Mouse (Mus musculus) neural tube, embryonic 15.5 days (tissue): ENCODE measurements around the gene Bag6. TPM values are rescaled to one million over a fixed set of nuclear protein-coding genes. Genes with fewer than 3 reads are reported as not detected.
"Not testable (repeated sequence)": the region's sequence is repeated elsewhere in the genome, so short reads cannot be mapped to it uniquely, and the experiment has no call there.

Experiments used
- ATAC-seq: fragments of 200-750 bp; cut with Nextera tagmentation; 2 replicates; pipeline ENCODE4 v1.8.0; 2017; ENCODE audit warnings: mild to moderate bottlenecking, moderate TSS enrichment, moderate library complexity; ENCODE audit not compliant: low FRiP score
- H3K27ac ChIP-seq: fragments of 300-500 bp; sonication (generic); replicated peaks from 2 replicates; pipeline ENCODE4 v1.5.1; 2015; ENCODE audit warnings: mild to moderate bottlenecking, inconsistent platforms
- H3K27me3 ChIP-seq: fragments of 300-500 bp; sonication (generic); replicated peaks from 2 replicates; pipeline ENCODE4 v1.6.1; 2015; ENCODE audit warnings: inconsistent platforms
- H3K36me3 ChIP-seq: fragments of 300-500 bp; sonication (generic); 2 replicates; pipeline ENCODE4 v1.6.1; 2015; ENCODE audit warnings: inconsistent platforms
- H3K4me1 ChIP-seq: fragments of 300-500 bp; sonication (generic); 2 replicates; pipeline ENCODE4 v1.6.1; 2015; ENCODE audit warnings: inconsistent platforms
- H3K4me2 ChIP-seq: fragments of 300-500 bp; sonication (generic); 2 replicates; pipeline ENCODE4 v1.6.1; 2015; ENCODE audit warnings: inconsistent platforms, mild to moderate bottlenecking, moderate library complexity
- H3K4me3 ChIP-seq: fragments of 300-500 bp; sonication (generic); replicated peaks from 2 replicates; pipeline ENCODE4 v1.5.1; 2015; ENCODE audit warnings: mild to moderate bottlenecking, inconsistent platforms
- H3K9ac ChIP-seq: fragments of 300-500 bp; sonication (generic); replicated peaks from 2 replicates; pipeline ENCODE4 v1.6.1; 2015; ENCODE audit warnings: mild to moderate bottlenecking, inconsistent platforms
- H3K9me3 ChIP-seq: fragments of 300-500 bp; sonication (generic); replicated peaks from 2 replicates; pipeline ENCODE4 v1.6.1; 2016; ENCODE audit warnings: inconsistent platforms
- WGBS: fragments of 180-500 bp; shearing (Covaris S2); methylation state at CpG from one replicate; pipeline ENCODE4 v1.1.7; 2015; ENCODE audit warnings: mixed read lengths; 5-methylcytosine and 5-hydroxymethylcytosine counted together
- polyA plus RNA-seq: library from polyadenylated mRNA; unstranded; fragments of >200 nt; fragmentation: Nextera tagmentation; extraction: Ambion mirVana; gene quantifications from 2 replicates; pipeline ENCODE4 v1.2.1, GENCODE M21; 2015

The Bag6 gene
- polyA plus RNA-seq, 1 experiment from 2014 or later: 62.7 TPM

DNA sequence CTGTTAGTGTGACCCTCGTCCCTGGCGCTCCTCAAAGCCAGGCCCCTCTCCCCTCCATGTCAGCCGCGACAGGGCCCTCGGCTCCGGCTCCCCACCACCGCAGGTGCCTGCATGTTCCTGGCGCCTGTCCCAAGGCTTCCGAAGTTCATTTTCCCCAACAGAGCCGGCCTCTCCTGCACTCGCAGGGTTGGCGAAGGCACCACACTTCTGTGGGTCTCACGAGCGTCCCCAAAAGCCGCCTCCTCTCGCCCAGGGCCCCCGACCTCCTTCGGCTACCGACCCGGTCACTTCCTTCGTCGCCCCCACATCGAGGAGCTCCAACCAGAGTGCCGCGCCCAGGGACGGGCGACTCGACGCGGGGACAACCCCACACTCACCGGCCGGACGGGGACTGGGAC, 14.2 kb upstream of the Bag6 start:
- H3K9ac ChIP-seq: peak overlapping the region; percentile 95
- under 1% methylated on average over 33 of the region's 33 CpGs for WGBS
- H3K4me1 ChIP-seq: peaks cover 35% of the 10 kb centered on the region
- H3K9me3 ChIP-seq: no peaks in the 10 kb centered on the region
- H3K27me3 ChIP-seq: no peaks in the 10 kb centered on the region
- peak overlapping the region; percentile 97 for H3K4me2 ChIP-seq
- H3K27ac ChIP-seq: peak overlapping the region; percentile 80
- peaks cover 45% of the 10 kb centered on the region for H3K36me3 ChIP-seq
- no peak; the same call in 1 of the 2 replicates for ATAC-seq
- H3K4me3 ChIP-seq: peak overlapping the region; percentile 95

- Histone ChIP-seq H3K27me3 (no peaks in the 10 kb centered on the region), H3K9me3 (no peaks in the 10 kb centered on the region), H3K27ac (peak within 1 kb of the TSS; percentile 93), H3K4me1 (peaks cover 40% of the 10 kb centered on the region), H3K9ac (peak within 1 kb of the TSS; percentile 95), H3K4me3 (peak within 1 kb of the TSS; percentile 95), H3K4me2 (peak within 1 kb of the TSS; percentile 97), H3K36me3 (peaks cover 40% of the 10 kb centered on the region)
- ATAC-seq: peak; percentile 94
- under 1% methylated on average over 50 of the region's 50 CpGs for WGBS
Measured at GRCm38 (mm10) chr17:35121143-35121799, 13.7 kb upstream of the Bag6 start, which contains the start of gene Gpank1. Gene Gpank1 (plus strand): TSS chr17:35121455.

GRCm38 (mm10) chr17:35121871-35122303, 13.1 kb upstream of the Bag6 start, which contains the start of gene Csnk2b:
Gene Csnk2b (minus strand): TSS chr17:35122053.
- Histone ChIP-seq H3K27ac (peak within 1 kb of the TSS; percentile 93), H3K36me3 (peaks cover 36% of the 10 kb centered on the region), H3K4me2 (peak within 1 kb of the TSS; percentile 97), H3K27me3 (no peaks in the 10 kb centered on the region), H3K9me3 (no peaks in the 10 kb centered on the region), H3K4me3 (peak within 1 kb of the TSS; percentile 95), H3K9ac (peak within 1 kb of the TSS; percentile 95), H3K4me1 (peaks cover 46% of the 10 kb centered on the region)
- WGBS: 1% methylated on average over 19 of the region's 19 CpGs
- peak; percentile 43 for ATAC-seq

DNA sequence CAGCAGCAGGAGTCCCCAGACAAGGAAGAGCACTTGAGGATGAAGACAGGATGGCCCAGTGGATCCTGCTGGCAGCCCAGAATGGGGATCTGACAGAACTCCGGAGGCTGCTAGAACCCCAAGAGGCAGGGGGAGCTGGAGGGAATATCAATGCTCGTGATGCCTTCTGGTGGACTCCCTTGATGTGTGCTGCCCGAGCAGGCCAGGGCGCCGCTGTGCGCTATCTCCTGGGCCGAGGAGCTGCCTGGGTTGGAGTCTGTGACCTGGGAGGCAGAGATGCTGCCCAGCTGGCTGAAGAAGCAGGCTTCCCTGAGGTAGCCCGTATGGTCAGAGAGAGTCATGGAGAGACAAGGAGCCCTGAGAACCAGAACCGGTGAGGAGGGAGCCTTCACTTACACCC, 11.7 kb upstream of the Bag6 start:
- H3K4me3 ChIP-seq, H3K9ac ChIP-seq, H3K9me3 ChIP-seq, ATAC-seq, H3K4me2 ChIP-seq, H3K27me3 ChIP-seq, H3K27ac ChIP-seq: not testable (repeated sequence)
- 92% methylated on average over 9 of the region's 9 CpGs for WGBS
- H3K36me3 ChIP-seq: peaks cover 26% of the 10 kb centered on the region
- peaks cover 57% of the 10 kb centered on the region for H3K4me1 ChIP-seq

- ATAC-seq, H3K9me3 ChIP-seq, H3K27me3 ChIP-seq, H3K9ac ChIP-seq, H3K4me2 ChIP-seq, H3K4me3 ChIP-seq, H3K27ac ChIP-seq: not testable (repeated sequence)
- peaks cover 66% of the 10 kb centered on the region for H3K4me1 ChIP-seq
- WGBS: 93% methylated on average over 12 of the region's 12 CpGs
- H3K36me3 ChIP-seq: peaks cover 17% of the 10 kb centered on the region
Measured at GRCm38 (mm10) chr17:35124261-35124896, 10.6 kb upstream of the Bag6 start.

- 100% methylated on average over 1 of the region's 1 CpGs for WGBS
- H3K4me2 ChIP-seq: peak overlapping the region; percentile 78; the same call in 1 of the 2 replicates
- H3K27me3 ChIP-seq: no peaks in the 10 kb centered on the region
- H3K4me3 ChIP-seq: no peak overlapping the region
- H3K36me3 ChIP-seq: peaks cover 12% of the 10 kb centered on the region
- ATAC-seq: no peak
- no peak overlapping the region for H3K27ac ChIP-seq
- H3K4me1 ChIP-seq: peaks cover 59% of the 10 kb centered on the region
- H3K9me3 ChIP-seq: no peaks in the 10 kb centered on the region
- peak overlapping the region; percentile 85; the same call in 1 of the 2 replicates for H3K9ac ChIP-seq
Measured at GRCm38 (mm10) chr17:35125081-35125480, 9.9 kb upstream of the Bag6 start.

DNA sequence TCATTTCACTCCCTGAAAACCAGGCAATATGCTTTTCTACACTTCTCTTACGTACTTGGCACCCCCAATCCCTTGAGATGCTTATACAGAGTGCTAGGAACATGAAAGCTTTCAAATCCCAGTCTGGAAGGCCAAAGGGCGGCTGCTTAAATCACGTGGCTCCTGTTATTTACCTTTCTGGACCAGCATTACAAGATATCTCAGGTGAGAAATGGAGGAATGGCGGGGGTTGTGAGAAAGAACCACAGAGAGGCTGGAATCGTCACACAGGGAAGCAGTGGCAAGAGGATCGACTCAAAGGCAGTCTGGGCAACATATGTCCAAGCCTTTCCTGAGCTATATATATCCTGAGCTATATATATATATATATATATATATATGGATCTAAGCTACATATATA, 9.4 kb upstream of the Bag6 start:
- Histone ChIP-seq H3K9me3 (no peaks in the 10 kb centered on the region), H3K4me2 (peak overlapping the region; percentile 78), H3K9ac (peak overlapping the region; percentile 85), H3K4me1 (peaks cover 54% of the 10 kb centered on the region), H3K36me3 (peaks cover 14% of the 10 kb centered on the region), H3K27me3 (no peaks in the 10 kb centered on the region), H3K27ac (peak overlapping the region; percentile 84), H3K4me3 (peak overlapping the region; percentile 68)
- WGBS: 36% methylated on average over 6 of the region's 6 CpGs
- ATAC-seq: no peak

GRCm38 (mm10) chr17:35126206-35126611, 8.8 kb upstream of the Bag6 start, which contains the start of gene D17H6S53E:
Gene D17H6S53E (plus strand): TSS chr17:35126373.
- peak; percentile 37; the same call in 1 of the 2 replicates for ATAC-seq
- Histone ChIP-seq H3K27me3 (no peaks in the 10 kb centered on the region), H3K9ac (peak within 1 kb of the TSS; percentile 85), H3K27ac (peak within 1 kb of the TSS; percentile 84), H3K4me2 (peak within 1 kb of the TSS; percentile 78), H3K4me1 (peaks cover 53% of the 10 kb centered on the region), H3K4me3 (peak within 1 kb of the TSS; percentile 68), H3K9me3 (no peaks in the 10 kb centered on the region), H3K36me3 (peaks cover 14% of the 10 kb centered on the region)
- under 1% methylated on average over 36 of the region's 36 CpGs for WGBS

GRCm38 (mm10) chr17:35127017-35127416, 8.0 kb upstream of the Bag6 start:
- 76% methylated on average over 13 of the region's 13 CpGs for WGBS
- Histone ChIP-seq H3K9ac (no peak overlapping the region; the same call in none of the 2 replicates), H3K27me3 (no peaks in the 10 kb centered on the region), H3K27ac (no peak overlapping the region), H3K4me3 (peak overlapping the region; percentile 68), H3K36me3 (peaks cover 14% of the 10 kb centered on the region), H3K4me1 (peaks cover 53% of the 10 kb centered on the region), H3K4me2 (peak overlapping the region; percentile 78), H3K9me3 (no peaks in the 10 kb centered on the region)
- ATAC-seq: no peak

DNA sequence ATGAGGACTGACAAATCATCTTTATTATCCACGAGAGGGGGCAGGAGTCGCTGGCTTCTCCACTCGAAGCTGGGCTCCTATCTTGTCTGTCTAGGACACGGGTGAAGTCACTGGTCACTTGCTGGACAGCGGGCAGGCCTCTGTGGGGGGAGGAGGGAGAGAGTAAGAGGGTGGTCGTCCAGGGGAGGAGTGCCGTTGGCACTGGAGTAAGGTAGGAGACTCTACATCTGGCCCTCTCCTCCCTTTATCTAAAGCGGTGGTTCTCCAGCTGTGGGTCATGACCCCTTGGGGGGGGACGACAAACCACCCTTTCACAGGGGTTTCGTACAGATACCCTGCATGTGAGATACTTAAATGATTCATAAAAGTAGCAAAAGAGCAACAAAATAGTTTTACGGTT, 6.0 kb upstream of the Bag6 start:
- Histone ChIP-seq H3K36me3 (peaks cover 8% of the 10 kb centered on the region), H3K9ac (no peak overlapping the region), H3K9me3 (no peaks in the 10 kb centered on the region), H3K4me2 (no peak overlapping the region), H3K27ac (no peak overlapping the region), H3K4me3 (no peak overlapping the region), H3K4me1 (peaks cover 44% of the 10 kb centered on the region), H3K27me3 (no peaks in the 10 kb centered on the region)
- ATAC-seq: no peak
- 76% methylated on average over 11 of the region's 11 CpGs for WGBS

DNA sequence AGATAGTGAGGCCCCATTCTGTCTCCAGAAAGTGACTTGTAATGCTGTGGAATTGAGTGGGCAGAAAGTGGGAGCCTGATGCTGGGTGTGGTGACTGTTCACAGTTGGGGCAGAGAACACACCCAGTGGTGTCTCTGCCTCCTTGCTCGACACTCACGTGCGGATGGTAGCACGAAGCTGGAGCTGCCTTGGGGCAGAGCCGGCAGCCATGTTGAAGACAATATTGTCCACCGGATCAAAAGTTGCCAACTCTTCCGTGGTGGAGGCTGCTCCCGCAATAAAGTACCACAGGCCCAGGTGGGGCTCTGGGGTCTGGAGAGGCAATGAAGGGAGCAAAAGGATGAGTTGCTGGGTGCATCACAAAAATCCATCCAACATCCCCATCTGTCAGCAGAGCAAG, 3.9 kb upstream of the Bag6 start:
- 90% methylated on average over 8 of the region's 8 CpGs for WGBS
- no peak for ATAC-seq
- Histone ChIP-seq H3K4me1 (peaks cover 36% of the 10 kb centered on the region), H3K4me2 (no peak overlapping the region), H3K9me3 (no peaks in the 10 kb centered on the region), H3K4me3 (no peak overlapping the region), H3K27ac (no peak overlapping the region), H3K9ac (no peak overlapping the region), H3K27me3 (no peaks in the 10 kb centered on the region), H3K36me3 (peaks cover 2% of the 10 kb centered on the region; the same call in 1 of the 2 replicates)
